Mouse (Mus musculus): Measurements from ENCODE around the gene Cbfa2t2.

Gene Cbfa2t2

DNA sequence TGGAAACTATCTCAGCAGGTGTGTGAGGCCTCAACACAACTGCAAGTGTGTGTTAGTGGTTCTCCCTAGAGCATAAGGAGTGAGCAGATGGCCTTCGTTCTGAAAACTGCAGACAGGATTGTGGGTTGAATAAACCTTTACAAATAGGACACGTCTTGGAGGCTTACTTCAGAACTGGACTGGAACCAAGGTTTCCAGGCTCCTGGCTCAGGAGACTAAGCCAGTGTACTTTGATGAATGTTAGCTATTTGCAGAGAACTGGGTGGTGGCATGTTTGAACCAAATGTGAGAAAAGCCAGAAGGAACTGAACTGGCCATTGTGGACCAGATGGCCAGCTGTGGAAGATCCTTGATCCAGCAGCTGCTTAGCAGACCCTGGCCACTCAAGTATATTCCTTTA is 102.0 kb downstream of the Cbfa2t2 start:
- DNase-seq (ENCODE audit: low spot score in 2 of 2), result peak; percentile 63 to 72

- no peak for DNase-seq (ENCODE audit: low spot score in 2 of 2)
Measured at GRCm38 (mm10) chr2:154538710-154539109, 102.4 kb downstream of the Cbfa2t2 start.

GRCm38 (mm10) chr2:154539720-154540119 is 103.4 kb downstream of the Cbfa2t2 start:
- DNase-seq (ENCODE audit: low spot score in 2 of 2), result peak; percentile 72 to 74

DNA sequence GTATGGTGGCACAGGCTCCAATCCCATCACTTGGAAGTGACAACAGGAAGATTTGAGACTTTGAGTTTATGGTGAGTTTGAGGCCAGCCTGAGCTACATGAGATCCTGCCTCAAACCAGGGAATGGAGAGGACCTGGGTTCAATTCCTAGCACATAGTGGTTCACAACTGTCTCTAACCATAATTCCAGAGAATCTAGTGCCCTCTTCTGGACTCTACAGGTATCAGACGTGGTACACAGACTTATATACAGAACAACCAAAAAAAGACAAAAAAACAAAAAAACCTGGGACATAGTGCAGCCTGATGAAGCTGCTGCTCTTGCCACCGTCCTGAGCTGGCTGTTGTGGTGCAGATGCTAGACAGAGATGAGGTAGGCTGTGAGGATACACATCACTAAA is 105.3 kb downstream of the Cbfa2t2 start:
- no peak for DNase-seq (ENCODE audit: low spot score in 2 of 2)

GRCm38 (mm10) chr2:154543567-154544347 is 107.5 kb downstream of the Cbfa2t2 start:
- peak; percentile 51 to 72 for DNase-seq (ENCODE audit: low spot score in 2 of 2)

DNA sequence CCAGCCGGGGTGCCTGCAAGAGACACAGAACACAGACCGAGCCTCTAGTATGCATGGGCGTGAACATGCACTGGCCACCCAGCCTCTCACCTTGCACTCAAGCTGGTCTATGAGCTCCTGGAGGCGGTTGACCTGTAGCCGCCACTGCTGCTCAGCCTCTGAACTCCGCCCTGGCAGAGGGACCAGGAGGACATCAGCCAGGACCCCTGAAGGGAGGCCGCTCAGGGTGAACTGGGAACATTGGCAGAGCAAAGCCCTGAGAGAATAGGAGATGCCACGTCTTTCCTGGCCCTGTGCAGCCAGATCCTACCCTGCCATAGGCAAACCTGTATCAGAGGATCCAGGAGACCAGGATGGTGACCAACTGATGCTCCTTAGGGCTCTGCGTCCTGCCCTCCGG is 110.4 kb downstream of the Cbfa2t2 start, which contains the start of gene 1700003F12Rik:
TSS of gene 1700003F12Rik (plus strand) at position 375 of the 400 bp plus-strand sequence.
- no peak for DNase-seq (ENCODE audit: low spot score in 2 of 2)

DNA sequence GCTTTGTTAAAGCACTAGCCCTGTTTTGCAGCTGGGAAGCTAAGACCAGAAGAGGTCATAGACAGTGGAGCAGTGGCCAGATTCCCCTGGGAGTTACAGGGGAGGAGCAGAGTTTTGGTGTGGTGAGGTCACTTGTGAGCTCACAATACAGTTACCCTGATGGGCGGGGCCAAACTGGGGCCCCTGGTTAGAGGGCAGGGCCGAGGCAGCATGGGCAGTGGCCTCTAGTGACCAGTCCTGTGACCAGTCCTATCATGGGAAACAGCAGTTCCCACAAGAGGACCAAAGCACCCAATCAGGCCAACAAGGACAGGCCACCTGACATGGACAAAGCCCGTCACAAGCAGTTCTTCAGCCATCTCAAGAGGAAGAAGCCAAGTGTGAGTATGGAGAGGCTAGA is 112.4 kb downstream of the Cbfa2t2 start:
- no peak for DNase-seq (ENCODE audit: low spot score in 2 of 2)

DNA sequence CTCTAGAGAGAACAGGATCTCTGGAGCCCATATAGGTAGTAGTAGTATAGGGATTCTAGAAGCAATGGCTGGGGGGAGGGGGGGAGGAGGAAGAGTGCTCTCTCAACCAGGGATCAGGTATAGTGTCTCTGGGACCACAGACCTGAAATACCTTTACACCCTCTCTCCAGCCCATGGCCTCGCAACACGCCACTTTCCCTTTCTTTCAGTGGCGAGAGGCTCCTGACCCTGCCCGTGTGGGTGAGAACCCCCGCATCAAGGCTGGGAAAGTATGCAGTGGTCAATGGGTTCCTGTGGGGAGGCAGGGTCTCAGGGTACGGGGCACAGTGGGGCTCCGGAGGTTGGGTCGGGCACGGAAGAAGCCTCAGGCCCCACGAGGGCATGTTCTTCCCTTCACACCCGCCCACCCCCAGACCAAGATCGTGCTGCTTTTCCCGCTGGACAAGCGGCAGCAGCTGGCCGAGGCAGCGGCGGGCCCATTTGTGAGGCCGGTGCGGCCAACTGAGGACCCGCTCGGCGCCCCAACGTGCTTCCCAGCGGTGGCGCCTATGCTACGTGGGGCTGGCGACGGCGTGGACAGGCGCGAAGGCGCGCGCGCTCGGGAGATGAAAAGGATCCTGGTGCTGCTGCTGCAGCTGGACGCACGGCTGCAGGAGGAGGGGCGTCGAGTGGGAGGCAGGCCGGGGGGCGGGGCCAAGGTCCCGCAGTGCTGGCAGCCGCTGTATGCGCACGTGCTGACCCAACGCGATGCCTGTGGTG is 113.0 kb downstream of the Cbfa2t2 start:
- peak; percentile 42 to 59 for DNase-seq (ENCODE audit: low spot score in 2 of 2)

GRCm38 (mm10) chr2:154549886-154550189 is 113.6 kb downstream of the Cbfa2t2 start:
- DNase-seq (ENCODE audit: low spot score in 2 of 2), result no peak

GRCm38 (mm10) chr2:154550937-154551336 is 114.7 kb downstream of the Cbfa2t2 start:
- no peak for DNase-seq (ENCODE audit: low spot score in 2 of 2)

DNA sequence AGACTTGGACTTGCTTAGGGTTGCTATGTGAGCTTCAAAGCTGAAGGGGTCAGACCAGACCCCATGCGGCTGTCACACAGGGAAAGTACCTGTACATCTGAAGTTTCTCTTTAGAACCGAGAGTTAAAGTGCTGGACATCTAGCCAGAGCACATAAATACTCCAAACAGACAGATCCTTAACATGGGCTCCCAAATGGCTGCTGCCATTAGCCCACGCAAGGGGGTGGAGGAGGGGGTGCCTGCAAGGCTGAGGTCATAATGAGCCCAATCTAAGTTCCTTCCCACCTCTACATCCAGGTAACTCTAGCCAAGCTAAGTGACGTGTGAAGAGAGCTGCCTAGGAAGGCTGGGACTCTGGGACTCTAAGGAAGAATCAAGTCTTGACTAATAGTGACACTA is 115.2 kb downstream of the Cbfa2t2 start, which contains the start of gene Actl10:
TSS of gene Actl10 (plus strand) at position 301 of the 400 bp plus-strand sequence.
- DNase-seq (ENCODE audit: low spot score in 2 of 2), result no peak

- DNase-seq (ENCODE audit: low spot score in 2 of 2), result no peak
Measured at GRCm38 (mm10) chr2:154551927-154552326, 115.6 kb downstream of the Cbfa2t2 start.

- peak; percentile 41 to 69 for DNase-seq (ENCODE audit: low spot score in 2 of 2)
Measured at GRCm38 (mm10) chr2:154552424-154552907, 116.2 kb downstream of the Cbfa2t2 start.

DNA sequence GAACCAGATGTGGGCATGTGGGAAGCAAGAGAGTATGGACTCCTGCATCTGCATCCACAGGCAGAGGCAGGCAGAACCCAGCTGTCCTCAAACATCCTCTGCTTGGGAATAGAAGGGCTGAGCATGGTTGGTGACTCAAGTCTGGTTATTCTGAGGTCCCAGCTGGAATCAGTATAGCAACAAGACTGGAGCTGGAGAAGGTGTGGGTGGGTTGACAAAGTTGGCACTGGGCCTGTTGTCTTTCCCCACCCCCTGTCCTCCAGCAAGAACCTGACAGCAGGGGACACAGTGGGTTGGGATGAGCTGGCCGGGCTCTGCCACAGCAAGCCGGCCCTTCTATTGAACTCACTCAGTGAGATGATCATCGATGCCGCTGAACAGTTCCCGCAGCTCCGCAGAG is 119.0 kb downstream of the Cbfa2t2 start:
- peak; percentile 68 to 76 for DNase-seq (ENCODE audit: low spot score in 2 of 2)

- no peak for DNase-seq (ENCODE audit: low spot score in 2 of 2)
Measured at GRCm38 (mm10) chr2:154557184-154557832, 121.0 kb downstream of the Cbfa2t2 start.

- DNase-seq (ENCODE audit: low spot score in 2 of 2), result peak; percentile 64 to 75
Measured at GRCm38 (mm10) chr2:154558264-154559039, 122.2 kb downstream of the Cbfa2t2 start, which contains the start of gene Necab3. Gene Necab3 (minus strand): TSS chr2:154558890.

DNA sequence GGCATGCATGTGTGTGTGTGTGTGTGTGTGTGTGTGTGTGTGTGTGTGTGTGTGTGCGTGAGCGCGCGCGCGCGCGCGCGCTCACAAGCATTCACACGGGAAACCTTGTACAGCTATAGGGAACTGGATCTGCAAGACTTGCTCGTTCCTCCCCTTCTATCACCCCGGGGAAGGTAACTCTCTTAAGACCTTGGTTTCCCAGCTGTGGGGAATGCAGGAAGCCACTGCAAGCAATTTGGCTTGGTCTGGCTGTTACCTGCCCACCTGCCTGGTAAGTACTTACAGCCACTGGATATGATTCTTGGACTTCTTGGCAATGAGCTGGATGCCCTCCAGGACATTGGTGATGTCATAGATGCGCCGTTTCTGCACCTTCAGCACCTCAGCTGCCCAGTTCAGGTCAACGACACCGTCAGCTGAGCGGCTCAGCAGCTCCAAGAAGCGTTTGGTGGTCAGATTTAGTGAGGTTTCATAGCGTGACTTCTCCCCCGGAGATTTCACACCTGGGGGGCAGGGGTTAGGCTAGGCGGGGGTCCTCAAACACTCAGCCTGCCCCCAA is 127.4 kb downstream of the Cbfa2t2 start:
- DNase-seq (ENCODE audit: low spot score in 2 of 2), result no peak

DNA sequence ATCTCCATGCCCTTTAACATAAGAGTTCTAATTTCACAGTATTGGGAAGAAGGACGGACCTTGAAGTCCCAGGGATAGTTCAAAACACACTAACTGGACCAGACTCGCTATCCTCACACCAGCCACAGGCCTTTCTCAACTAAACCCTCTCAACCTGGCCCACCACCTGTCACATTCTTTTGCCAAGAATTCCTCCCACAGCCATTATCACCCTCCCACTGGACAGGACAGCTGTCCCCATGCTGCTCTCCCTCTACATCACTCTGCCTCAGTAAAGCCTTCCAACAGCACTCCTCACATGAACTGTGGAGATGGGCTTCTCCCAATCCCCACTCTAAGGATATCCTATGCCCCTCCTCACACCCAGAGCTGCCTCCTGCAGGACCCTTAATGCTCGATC is 129.3 kb downstream of the Cbfa2t2 start:
- DNase-seq (ENCODE audit: low spot score in 2 of 2), result peak in 1 of 2 experiments; percentile 53

GRCm38 (mm10) chr2:154566641-154567040 is 130.4 kb downstream of the Cbfa2t2 start:
- DNase-seq (ENCODE audit: low spot score in 2 of 2), result no peak

GRCm38 (mm10) chr2:154567766-154568165 is 131.5 kb downstream of the Cbfa2t2 start:
- DNase-seq (ENCODE audit: low spot score in 2 of 2), result no peak
